Mouse (Mus musculus): ENCODE measurements around the gene Zfp868.
A peak's percentile ranks its signal among the peaks of the same experiment; 100 is the strongest.
"Not testable (repeated sequence)": the region's sequence is repeated elsewhere in the genome, so short reads cannot be mapped to it uniquely, and the experiment has no call there.

Zfp868 gene

DNA sequence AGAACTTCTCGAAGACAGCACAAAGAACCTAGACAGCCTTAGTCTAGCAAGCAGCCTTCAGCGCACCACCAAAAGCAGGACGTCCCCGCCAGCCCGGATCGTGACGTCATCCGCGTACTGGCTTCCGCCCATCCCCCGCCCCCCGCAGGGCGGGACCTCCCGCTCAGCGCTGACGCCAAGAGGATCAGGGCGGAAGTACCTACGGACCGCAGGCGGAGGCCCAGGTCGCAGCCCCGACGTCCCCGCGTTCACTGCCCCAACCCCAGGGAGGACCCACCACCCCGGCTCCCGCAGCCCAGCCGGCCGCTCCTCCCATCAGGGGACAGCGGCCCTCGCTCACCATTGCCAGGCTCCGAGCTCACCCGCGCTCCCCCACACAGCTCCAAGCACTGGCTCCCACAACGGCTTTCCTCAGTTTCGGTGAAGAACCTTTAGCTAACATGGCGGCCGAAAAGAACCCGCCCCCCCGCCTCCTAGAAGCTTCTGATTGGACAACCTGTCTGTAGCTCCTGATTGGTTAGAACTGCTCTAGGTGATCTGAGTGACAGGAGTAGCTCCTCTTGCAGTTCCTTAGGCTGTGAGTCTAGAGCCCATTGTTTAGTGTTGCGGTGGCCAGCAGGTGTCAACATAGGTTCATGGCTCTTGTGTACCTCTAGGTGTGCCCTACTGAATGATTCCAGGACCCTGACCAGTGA is at the start of gene Zfp868:
Gene Zfp868, minus strand, starts transcription at position 454 of the 695 bp plus-strand sequence.
- peak; percentile 99 to 100 for DNase-seq (ENCODE audit: inconsistent age in 2 of 2, low spot score in 1 of 2)

DNA sequence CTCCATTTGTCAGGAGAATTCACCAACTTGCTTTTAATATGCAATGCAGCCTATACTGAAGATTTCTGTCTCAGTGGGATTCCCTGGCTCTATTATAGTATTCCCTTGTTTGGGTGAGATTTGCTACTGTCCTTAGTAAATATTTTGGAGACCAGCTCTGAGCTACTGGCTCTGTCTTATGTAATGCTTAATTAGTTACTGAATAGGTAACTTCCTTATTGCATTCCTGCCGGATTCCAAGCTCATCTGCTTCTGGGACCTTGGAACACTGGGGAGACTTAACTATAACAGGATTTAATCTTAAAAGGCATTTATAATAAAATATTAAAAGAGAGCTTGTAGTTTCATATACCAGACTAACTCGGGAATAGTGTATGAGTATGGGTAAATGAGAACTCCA is 39.7 kb upstream of the Zfp868 start:
- DNase-seq (ENCODE audit: inconsistent age in 2 of 2, low spot score in 1 of 2), result peak in 1 of 2 experiments; percentile 15

DNA sequence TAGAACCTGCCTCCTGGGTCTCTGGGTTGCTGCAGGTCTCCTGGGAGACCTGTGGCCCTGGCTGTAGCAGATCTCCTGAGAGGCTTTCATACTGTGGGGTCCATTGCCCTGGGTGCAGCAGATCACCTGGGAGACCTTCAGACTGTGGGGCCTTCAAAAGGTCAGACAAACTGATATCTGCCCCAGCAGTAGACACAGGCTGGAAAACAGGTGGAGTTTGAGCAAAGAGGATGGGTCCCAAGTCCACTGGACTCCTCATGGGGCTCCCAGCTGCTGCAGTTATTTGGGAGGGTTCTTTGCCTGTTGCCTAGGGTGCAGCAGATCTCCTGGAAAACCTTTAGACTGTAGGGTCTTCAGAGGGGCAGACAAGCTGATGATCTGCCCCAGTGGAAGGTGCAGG is 35.9 kb upstream of the Zfp868 start:
- no peak for DNase-seq (ENCODE audit: inconsistent age in 2 of 2, low spot score in 1 of 2)

DNA sequence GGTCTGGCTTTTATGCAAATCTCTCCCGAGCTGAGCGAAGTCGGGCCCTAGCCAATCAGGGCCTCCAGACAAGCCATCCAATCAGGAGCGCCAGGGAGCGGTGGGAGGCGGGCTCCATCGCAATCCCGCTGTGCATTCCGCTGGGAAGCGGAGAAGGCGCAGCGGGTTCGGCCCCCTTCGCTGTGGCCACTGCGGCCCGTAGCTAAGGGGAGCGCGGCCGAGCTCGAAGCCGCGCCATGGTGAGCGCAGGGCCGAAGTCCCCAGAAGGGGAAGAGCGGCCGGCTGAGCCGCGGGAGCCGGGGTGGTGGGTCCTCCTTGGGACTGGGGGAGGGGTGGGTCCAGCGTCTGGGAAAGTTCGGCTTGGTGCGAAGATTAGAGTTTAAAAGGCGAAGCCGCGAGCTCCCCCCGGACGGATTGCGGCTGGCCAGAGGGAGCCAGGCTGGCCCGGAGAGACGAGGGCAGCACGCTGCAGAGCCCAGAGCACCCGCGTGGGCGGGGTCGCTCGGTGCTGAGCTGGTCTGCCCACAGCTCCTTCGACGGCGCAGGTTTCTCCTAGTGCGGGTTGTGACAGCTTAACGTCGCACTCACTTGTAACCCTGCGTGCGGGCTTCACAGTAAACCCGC is 29.1 kb upstream of the Zfp868 start, which contains the start of gene Zfp964:
Gene Zfp964, plus strand, starts transcription at position 122 of the 624 bp plus-strand sequence.
- DNase-seq (ENCODE audit: inconsistent age in 2 of 2, low spot score in 1 of 2), result peak; percentile 92 to 97

DNA sequence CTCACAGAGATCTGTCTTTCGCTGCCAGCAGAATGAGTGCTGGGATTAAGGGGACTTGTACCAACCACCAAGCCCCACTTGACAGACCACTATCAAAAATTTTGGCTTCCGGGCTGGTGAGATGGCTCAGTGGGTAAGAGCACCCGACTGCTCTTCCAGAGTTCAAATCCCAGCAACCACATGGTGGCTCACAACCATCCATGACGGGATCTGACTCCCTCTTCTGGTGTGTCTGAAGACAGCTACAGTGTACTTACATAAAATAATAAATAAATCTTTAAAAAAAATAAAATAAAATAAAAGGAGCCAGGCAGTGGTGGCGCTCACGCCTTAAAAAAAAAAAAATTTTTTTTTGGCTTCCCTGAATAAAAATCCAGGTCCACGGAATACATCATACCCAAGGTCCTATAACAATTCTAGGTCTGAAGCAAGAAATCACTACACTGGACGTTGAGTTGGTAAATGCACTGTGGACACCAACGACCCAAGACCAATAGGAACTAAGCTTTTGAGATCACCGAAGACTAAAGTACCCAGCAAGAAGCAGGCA is 28.5 kb upstream of the Zfp868 start:
- DNase-seq (ENCODE audit: inconsistent age in 2 of 2, low spot score in 1 of 2), result no peak

DNA sequence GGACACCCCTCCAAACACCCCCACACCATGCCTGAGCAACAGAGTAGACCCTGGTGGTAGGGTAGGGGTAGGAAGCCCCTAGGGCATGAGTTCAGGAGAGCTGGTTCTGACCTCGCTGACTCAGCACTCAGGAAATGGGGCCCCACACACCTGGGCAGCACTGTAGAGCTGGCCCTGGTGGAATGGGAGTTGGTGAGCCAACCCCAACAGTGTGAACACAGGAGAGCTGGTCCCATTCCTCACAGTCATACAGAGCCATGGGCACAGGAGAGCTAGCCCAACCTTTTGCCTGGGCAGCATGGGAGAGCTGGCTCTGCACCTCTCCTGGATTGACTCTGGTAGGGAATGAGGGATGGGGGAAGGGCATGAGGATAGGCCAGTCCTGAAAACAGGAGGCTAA is 7.3 kb downstream of the Zfp868 start:
- no peak for DNase-seq (ENCODE audit: inconsistent age in 2 of 2, low spot score in 1 of 2)

DNA sequence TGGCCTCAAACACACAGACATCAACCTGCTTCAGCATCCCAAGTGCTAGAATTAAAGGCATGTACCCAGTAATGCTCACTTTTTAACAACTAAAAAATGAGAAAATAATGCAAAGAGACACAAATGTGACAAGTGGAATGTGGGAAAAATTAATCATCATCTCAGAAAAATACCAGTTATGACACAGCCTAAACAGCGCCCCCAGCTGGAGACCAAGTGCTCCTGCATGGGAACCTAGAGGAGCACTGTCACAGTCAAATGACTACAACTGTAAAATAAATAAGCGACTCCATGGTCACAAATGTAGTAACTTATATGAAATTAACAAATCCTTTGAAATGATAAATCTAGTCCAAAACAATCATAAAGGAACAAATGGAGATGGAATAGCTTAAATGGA is 10.7 kb downstream of the Zfp868 start:
- no peak for DNase-seq (ENCODE audit: inconsistent age in 2 of 2, low spot score in 1 of 2)

DNA sequence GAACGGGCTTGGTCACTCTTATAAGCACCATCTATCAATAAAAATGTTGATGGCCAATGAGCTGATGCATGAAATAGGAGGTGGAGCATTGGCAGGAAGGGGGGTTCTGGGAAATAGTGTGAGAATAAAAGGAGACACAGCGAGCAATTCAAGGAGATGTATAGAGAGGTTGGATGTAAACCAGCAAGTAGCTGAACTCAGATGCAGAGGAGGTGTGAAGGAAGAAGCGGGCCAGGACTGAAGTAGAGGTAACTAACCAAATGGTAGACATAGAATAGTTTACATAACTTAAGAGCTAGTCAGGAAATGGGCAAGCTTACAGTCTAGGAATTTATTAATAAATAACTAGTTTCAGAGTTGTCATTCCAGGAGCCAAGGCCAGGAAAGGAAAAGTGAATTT is 27.8 kb downstream of the Zfp868 start:
- DNase-seq (ENCODE audit: inconsistent age in 2 of 2, low spot score in 1 of 2), result not testable (repeated sequence)

DNA sequence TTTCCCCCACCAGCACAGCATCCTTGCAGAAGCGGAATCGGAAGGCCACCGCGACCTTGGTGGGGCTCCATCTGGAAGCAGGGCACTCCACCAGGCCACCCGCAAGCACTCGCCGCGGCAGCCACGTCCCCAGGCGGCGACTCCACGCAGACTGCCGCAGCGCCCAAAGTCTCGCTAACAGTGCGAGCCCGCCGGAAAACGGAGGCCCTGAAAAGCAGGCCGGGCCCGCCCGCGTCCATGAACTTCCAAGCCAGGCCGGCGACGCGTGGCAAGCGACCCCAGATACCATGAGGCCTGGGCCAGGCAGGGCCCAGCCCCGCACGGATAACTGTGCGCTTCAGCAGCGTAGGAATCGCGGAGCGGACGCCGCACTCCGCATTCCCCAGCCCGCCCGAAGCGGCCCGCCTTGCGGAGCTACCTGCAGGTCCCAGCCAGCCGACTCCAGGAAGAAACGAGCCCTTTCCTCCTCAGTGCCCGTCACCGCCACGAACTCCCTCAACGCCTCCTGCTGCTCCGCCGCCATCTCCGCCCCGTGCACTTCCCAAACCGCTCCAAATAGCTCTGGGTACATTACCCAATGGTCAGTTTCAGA is 40.6 kb downstream of the Zfp868 start:
- DNase-seq (ENCODE audit: inconsistent age in 2 of 2, low spot score in 1 of 2), result peak; percentile 31 to 76

DNA sequence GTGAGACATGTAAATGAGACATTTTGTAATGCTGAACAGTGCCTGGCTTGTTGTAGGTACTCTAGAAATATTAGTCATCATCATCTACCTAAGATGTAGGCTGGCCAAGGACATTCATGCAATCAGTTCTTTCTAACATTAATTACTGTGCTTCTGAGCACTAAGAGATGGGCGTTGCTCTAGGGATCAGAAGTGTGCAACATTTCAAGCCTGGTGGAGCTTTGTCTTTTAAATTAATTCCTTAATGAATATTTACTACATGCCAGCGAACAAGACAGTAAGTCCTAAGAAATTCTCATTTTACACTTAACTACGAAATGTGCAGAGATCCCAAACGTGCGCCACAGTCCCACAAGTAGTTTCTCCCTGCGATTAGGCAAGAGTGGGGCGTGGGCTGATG is 41.1 kb downstream of the Zfp868 start:
- DNase-seq (ENCODE audit: inconsistent age in 2 of 2, low spot score in 1 of 2), result peak in 1 of 2 experiments; percentile 69
